Mouse (Mus musculus) adipocyte (in vitro differentiated cells): ENCODE measurements around the gene Pomgnt2.

Source experiments
- DNase-seq: peaks from one replicate; pipeline ENCODE4 v3.0.0-alpha.2; 2016; ENCODE audit warnings: low spot score

Pomgnt2 gene

DNA sequence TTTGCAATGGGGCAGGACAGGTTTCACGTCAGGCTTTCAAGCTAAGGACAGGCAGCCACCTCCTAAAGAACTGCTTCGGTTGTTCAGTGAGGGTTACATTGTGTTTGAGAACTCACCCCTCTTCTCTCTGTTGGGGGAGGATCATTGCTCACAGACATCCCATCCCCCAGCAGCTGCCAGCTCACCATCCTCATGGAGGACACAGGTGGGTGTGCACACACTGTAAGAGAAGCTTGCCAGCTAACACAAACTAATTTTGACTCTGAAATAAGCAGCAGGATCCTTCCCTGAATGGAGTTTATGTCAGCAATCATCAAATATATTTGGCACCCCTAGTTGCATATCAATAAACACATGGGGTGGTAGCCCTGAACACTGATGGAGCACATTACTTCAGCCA lies 15.9 kb upstream of the Pomgnt2 start:
- no peak for DNase-seq

DNA sequence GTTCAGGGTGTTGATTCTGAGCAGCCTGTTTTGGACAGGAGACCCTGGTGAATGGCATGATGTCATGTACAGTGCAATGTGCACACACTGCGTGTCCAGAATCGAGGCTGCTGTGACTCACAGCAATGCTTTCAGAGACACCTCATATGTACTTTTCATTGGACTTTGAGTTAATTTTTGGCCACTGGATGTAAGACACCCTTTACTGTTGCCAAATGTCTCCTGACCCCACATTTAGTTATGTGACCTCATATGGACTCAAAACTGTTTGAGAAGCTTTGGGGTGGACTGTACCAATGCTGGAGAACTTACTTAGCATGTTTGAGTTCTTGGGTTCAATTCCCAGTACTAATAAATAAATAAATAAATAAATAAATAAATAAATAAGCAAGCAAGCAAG lies 13.8 kb upstream of the Pomgnt2 start:
- DNase-seq: no peak

DNA sequence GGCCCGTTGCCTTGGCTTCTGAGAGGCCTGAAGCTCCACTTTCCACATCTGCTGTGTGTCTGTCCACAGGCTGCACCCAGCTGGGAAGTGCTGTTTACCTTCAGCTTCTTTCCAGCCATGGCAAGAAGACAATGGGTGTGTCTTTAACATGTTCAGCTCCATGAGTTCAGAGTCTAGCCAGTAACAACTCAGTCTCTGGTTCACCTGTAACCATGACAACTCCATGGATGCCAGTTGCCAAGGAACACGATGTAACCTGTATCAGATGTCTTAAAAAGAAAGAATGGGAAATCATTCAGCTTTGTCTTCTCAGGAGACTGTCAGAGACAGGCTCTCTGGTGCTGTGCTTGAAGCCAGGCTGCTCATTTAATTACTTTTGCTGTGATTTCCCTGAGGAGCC lies 12.0 kb upstream of the Pomgnt2 start:
- DNase-seq: no peak

DNA sequence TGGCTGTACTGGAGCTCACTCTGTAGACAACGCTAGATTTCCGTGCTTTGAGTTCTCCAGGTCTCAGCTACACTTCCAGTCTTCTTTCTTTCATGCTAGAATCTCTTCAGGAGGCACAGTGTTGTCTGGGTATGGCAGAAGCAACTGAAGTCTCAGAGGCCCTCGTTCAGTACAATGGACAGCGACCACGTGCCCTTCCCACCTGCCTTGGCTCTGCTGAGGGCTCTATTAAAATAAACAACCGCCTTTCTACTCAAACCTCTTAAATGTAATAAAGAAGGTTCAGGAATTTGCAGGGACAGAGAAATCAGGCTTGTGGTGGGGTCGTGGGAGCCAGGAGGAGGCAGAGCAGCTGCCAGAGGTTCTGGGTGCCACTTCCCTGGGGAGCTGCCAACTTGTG lies 9.7 kb upstream of the Pomgnt2 start:
- DNase-seq: peak; percentile 44

DNA sequence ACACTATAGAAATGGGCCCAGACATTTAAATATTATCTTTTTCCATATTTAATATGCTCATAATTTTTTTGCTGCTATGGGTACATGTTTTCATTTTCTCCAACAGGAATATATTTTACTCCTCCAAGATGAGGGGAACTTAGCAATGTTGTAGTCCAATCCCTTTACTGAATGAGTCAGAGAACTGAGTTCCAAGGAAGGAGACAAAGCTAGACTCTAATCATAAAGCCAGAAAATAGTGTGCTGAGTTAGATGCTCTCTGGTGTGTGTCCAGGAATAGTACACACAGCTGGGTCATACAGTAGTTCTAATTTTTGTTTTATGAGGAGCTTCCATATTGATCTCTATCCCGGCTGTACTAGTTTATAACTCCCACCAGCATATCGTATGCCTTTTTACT lies 9.3 kb upstream of the Pomgnt2 start:
- no peak for DNase-seq

DNA sequence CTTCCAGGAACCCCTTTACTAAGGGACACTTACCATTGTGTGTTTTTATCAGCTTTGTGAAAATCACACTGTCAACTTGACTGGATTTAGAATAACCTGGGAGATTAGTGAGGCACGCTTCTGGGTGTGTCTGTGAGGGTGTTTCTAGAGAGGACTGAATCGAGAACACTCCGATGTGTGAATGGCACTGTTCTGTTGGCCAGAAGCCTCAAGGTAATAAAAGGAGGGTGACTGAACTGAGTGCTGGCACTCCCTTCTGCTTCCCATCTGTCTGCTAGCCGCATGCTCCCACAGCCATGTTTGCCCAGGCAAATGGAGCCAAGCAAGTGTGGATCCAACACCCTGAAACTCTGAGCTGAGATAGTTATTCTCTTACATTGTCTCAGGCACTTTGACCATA lies 1.1 kb upstream of the Pomgnt2 start:
- DNase-seq: no peak

DNA sequence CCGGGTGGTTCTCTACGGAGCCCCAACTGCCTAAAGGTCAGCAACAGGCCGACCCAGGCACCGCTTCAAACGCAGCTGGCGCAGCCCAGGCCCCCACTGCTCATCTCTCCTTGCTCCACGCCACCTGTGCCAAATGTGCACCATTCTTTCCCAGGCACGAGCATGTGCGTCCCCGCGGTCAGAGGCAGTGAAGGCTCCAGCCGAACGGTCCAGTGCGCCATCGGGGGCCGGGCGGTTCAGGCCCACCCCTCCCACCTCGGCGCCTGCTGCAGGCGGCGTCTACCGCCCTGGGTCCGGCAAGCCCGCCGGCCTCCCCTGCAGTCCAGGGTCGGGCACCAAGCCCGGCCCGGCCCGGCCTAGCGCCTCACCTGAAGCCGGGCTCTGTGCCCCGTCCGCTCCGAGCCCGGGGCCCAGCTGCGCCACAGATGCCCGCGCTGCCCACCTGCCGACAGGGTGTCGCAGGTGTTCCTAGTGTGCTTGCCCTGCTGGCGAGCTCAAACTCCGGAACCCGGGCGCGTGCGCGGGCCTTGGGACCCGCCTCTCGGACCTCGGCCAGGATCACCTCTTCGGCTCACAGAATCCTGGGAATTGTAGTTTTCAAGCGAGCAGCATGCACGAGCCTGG lies 1.3 kb downstream of the Pomgnt2 start:
- peak; percentile 78 for DNase-seq

DNA sequence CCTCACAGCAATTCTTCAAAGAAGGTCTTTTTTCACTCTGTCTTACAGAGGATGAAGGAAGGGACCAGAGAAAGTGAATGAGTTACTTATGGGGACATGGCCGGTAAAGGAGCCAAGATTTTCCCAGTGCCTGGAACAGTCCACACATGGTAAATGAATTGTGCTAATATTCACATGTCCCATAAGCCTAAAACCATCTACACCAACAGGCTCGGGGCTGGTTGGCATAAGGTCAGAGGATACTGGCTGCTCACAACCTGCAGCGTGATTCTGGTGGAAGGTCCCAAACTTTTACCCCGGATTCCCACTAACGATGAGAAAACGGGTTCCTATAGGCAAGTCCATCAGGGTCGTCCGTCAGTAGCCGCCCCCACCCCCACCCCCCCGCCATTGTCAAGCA lies 1.8 kb downstream of the Pomgnt2 start:
- DNase-seq: no peak

DNA sequence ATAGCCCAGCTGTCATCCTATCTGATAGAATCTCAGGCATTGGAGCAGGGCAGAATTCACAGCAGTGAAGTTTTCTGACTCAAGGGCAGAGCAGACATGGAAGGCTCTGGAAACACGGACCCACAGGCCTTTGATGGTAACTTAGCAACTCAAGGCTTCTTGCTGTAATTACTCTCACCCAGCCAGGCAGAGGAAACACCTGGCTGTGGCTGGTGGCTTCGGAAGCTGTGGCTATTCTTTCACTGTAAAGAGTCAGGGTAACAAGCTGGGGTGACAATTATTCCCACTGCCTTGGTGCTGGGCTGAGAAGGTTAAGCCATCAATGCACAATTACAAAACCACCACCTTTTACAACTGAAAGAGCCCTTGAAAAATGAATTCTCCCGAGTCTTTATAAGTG lies 3.9 kb downstream of the Pomgnt2 start:
- DNase-seq: no peak

DNA sequence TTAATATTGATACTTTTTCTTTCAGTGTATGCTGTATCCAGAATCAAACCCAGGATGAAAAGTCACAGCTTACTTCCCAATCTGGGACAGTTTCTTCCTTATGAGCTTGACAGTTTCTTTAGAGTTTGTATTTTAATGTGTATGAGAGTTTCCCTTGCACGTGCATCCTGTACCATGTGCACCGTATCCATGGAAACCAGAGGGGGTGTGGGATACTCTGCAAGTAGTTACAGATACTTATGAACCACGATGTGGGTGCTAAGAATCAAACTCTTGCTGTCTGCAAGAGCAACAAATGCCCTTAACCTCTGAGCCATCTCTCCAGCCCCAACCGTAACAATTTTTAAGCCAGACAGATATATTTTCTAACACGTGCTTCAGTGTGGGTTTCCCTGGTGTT lies 5.9 kb downstream of the Pomgnt2 start:
- DNase-seq: no peak

DNA sequence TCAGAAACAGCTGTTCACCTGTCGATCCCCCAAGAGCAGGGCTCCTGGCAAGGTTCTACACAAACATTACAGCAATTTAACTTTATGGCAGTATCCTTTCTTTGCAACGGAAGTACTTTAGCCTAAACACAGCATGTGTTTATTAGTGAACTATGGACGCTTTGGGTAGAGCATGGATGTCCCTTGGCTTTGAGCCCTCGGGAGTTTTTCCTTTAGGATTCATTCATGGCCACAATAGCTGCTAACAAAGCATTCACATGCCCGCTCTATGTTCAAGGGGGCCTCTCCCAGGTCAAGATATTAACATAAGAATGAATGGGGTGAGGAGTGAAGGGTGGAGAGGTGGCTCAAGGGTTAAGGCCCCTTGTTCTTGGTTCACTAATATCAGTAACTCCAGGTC lies 7.4 kb downstream of the Pomgnt2 start:
- no peak for DNase-seq

DNA sequence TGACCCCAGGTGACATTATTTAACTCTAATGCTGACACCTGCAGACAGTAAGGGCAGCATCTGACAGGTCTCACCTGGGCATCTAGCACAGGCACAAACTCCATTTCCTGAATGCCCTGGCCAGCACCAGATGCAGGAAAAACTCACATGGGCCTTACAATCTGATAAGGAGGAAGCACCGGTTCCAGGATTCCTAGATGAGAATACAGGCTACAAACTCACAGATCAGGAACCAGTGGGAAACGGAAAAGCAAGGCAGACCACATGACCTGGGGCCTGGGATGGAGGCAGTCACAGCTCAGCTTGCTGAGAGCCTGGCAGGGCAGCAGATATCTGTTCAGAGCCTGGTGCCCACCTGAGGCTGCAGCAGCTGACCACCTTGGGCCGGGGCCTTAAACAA lies 8.0 kb downstream of the Pomgnt2 start:
- no peak for DNase-seq

DNA sequence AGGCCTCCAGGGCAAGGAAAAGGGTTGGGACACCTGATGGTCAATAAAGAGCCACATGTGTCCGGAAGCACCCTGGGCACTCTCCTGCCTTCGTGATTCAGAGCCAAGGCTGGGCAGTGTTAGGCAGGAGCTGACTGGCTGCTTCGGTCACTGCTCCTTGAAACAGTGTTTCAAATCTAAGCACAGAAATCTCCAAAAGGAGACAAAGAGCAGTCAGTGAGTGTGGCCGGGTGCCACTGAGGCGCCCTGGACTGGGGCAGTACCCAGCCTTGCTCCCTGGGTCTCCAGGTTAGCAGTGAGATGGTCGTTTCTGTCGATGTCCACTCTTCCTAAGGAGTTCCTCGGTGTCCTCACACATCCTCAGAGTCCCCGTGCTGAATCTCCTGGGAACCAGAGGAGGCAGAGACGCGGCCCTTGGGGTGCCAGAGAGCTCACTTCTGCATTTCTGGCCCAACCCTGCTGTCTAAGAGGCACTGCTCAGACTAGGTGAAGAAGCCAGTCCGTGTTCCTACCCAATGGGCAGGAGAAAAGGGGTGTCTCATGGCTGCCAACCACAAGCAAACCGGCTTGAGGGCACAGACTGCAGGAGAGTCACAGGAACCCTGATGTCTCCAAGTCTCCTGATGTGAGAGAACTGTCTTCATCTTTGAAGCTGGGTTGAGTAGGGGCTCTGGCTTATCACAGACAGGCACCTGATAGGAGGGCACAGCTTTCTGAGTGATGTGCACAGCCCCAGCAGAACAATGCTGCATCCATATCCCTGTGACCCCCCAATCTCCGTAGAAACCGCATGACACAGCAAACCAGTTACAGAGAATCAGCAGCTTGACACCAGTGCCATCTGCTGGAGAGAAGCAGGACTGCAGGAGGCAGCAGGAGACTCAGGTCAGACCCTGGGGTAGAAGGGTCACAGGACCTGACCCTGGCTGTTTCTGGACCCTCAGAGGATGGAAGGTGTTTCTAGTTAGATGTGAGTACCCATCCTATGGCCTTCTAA lies 12.1 kb downstream of the Pomgnt2 start:
- DNase-seq: peak; percentile 71

DNA sequence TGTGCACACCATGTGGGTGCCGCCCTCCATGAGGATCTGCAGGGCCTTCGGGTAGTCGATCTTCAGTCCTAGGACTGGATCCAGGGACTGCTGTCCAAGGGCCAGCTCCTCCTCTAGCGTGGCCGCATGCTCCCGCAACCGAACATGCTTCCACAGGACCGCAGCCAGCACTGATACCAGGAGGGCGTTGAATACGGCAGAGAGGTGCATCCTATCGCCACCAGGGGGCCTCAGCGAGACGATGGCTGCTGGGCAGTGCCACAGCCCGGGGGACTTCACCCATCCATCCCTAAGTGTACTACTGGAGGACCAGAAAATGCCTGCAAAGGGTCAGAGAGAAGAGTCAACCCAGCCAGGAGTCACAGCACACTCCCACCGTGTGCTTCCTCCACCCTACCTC lies 13.4 kb downstream of the Pomgnt2 start:
- no peak for DNase-seq

DNA sequence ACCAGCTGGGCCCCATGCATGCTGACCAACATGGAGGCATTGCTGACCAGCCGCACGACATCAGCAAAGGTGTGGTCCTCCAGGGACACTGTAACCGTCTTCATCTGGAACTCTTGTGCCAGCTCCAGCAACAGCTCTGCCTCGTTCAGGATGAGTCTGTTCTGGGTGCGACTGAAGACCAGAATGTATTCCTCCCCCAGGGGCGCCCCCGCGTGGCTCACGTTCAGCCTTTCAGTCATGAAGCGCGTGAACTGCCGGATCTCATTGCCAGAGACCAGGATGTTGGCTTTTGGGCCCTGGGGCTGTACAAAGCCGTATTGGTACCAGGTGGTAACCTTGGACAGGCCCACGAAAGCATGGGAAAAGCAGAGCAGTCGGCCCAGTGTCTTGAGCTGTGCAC lies 14.2 kb downstream of the Pomgnt2 start:
- DNase-seq: no peak

DNA sequence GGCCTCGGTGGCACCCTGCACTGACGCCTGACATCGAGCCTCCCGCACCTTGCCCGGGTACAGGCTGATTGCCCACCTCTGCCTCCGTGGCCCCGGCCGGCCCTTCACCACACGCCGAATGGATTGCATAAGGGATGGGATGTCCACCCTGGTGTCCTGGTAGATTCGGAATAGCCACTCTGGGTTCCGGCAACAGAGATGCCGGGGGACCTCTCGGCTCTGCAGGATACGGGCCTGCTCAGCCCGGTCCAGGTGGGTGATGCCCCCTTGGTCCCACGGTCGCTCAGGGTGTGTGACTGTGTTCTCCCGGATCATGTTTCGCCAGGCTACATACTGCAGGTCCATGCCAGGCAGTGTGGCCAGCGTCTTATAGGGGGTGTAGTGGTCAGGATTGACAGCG lies 14.7 kb downstream of the Pomgnt2 start:
- DNase-seq: no peak

DNA sequence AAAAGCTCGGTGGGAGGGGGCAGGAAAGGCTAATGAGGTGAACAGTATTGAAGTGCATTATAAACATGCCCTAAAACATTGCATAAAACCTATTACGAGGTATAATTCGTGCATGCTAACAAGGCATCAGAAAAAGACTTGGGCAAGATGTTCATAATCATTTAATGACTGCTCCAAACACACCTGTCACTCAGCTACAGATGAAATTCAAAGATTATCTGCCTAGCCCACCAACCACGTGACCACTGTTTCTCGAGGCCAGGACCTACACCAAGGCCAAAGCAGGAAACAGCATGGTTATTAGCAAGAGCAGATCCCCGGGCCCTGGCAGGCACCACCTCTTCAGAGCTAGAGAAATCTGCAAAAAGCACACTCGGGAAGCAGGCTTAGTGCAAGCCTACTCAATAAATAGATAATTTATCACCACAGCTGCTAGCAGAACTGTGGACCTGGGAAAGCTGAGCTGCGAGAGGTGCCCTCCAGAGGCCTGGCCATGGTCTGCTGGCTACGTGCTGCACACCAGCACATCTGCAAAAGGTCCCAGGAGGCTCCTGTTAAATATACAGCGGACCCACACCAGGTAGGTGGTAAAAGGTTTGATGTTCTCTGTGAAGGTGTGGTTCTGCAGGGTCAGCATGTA lies 15.3 kb downstream of the Pomgnt2 start:
- DNase-seq: no peak

DNA sequence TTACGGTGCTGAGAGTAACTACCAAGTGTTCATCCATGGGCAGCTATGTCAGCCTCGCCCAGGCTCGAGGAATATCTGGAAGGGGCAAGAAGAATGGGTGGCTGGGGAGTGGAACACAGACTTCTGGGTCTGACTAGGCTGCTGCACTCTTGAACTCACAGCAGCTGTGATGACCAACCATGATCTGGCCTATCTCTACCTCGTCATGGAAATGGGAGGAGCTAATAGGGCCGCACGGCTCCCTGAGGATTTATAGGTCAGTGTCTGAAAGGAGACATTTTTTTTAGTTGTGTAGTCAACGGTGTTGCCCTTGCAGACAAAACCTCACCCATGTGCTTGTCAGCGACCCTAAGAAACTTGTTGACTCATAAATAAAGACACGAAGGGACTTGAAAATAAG lies 15.9 kb downstream of the Pomgnt2 start:
- no peak for DNase-seq

DNA sequence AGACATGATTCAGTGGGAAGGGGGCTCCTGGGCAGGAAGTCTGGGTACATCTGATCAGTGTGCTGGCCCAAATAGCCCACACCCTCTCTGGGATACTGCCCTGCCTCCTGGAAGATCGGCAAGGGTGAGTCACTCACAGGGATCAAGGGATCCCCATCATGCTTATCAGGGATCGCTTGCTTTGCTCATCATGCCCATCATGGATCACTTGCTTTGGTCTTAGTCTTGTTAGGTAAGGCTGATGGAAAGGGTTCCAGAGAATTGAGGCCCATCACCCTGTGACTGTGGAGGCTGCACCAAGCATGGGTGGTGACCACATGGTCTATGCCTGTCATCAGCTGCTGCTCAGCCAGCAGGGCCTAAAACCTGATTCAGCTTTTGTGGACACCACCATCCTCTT lies 21.6 kb downstream of the Pomgnt2 start:
- DNase-seq: no peak

DNA sequence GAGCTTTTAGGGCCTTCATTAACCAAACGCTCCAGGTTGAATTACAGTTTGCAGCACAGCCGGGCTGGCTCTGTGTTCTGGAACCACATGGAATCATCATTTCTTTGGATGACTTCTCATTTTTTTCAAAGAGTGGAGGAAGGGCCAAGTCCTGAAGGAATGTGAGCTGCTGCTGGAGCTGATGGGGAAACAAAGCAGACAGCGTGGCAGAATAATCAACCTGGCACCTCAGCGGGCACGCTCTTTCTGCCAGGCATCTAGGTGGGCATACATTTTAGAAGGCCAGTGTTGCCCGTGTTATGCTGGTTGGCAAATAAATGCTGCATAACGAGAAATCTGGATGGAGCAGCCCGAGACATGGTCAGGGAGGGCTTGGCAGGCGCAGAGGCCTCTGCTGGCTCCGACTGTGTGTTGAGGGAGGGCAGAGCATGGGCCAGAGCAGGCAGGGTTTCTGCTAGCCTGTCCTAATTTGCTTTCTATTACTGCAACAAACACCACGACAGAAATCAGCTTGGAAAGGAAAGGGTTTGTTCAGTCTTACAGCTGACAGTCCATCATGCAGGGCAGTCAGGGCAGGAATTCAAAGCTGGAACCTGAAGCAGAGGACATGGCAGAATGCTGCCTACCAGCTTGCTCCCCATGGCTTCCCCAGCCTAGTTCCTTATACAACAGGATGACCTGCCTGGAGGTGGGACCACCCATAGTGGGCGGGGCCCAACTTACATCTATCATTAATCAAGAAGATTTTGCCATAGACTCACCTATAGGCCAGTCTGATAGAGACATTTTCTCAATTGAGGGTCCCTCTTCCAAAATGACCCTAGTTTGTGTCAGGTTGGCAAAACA lies 22.5 kb downstream of the Pomgnt2 start:
- peak; percentile 55 for DNase-seq

DNA sequence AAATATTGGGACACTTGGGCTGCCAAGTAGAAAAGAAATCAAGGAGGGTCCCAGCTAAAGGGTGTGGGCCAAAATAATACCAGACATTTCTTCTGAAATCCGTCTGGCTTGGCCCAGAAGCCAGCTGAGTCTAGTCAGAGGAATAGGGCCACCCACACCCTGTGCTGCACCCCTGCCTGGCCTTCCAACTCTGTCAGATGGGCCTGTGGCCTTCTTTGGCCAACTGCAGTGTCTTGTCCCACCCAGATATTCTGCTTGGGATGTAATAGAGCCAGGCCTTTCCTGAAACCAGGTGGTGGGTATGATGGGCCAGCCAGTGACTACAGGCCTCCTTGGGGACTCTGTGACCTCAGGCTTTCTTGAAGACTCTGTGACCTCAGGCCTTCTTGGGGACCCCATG lies 23.7 kb downstream of the Pomgnt2 start:
- no peak for DNase-seq

DNA sequence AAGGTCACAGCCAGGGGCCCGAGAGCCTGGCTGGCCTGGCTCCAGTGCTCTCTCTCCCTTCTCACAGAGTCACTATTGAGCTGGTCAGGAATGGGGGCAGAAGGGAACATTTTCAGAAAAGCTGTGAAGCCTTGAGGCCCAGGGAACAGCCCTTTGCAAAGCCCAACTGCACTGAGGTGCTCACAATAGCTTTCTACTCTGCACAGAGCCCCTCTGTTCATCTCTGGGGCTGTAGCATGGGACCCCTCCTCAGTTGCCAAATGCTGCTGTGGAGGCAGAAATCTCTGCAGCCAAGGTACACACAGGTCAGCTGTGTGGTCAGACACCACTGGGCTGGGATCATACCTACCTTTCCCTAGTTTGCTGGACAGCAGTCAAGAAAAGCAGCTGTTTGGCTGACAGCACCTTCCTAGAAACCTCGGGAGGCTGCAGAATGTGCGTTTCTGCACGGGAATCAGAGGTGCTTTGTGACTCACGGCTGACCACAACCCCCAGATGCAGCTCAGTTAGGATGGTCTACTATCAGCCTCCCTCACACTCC lies 27.0 kb downstream of the Pomgnt2 start:
- peak; percentile 70 for DNase-seq
